Mouse (Mus musculus) kidney, postnatal 0 days (tissue): ENCODE measurements at regions not wholly inside any gene's neighbourhood (a gene's known extent, or its start where the extent isn't known, plus 50 kb on each side); places are given as distances from the start of the nearest gene placed in this dataset.

Experiments used
- ATAC-seq: fragments of 200-750 bp; cut with Nextera tagmentation; replicated peaks from 2 replicates; pipeline ENCODE4 v1.8.0; 2017; ENCODE audit warnings: low read depth, moderate number of reproducible peaks, moderate TSS enrichment, moderate library complexity; ENCODE audit not compliant: low FRiP score
- DNase-seq: peaks from one replicate; pipeline ENCODE4 v3.0.0-alpha.2; 2016; ENCODE audit warnings: low spot score
- H3K27ac ChIP-seq: fragments of 300-500 bp; sonication (generic); 2 replicates; pipeline ENCODE4 v1.5.1; 2014; ENCODE audit warnings: mild to moderate bottlenecking
- H3K27me3 ChIP-seq: fragments of 300-500 bp; sonication (generic); 2 replicates; pipeline ENCODE4 v1.6.1; 2014; ENCODE audit warnings: low read length, mixed read lengths; ENCODE audit not compliant: insufficient read depth
- H3K36me3 ChIP-seq: fragments of 300-500 bp; sonication (generic); 2 replicates; pipeline ENCODE4 v1.6.1; 2014; ENCODE audit warnings: low read length, mixed read lengths; ENCODE audit not compliant: insufficient read depth
- H3K4me1 ChIP-seq: fragments of 300-500 bp; sonication (generic); replicated peaks from 2 replicates; pipeline ENCODE4 v1.6.1; 2014; ENCODE audit warnings: antibody characterized with exemption, low read length, mixed read lengths; ENCODE audit not compliant: insufficient read depth
- H3K4me2 ChIP-seq: fragments of 300-500 bp; sonication (generic); 2 replicates; pipeline ENCODE4 v1.6.1; 2014; ENCODE audit warnings: mild to moderate bottlenecking, low read length, moderate library complexity, mixed read lengths
- H3K4me3 ChIP-seq: fragments of 300-500 bp; sonication (generic); replicated peaks from 2 replicates; pipeline ENCODE4 v1.5.1; 2014; ENCODE audit warnings: low read depth, low read length
- H3K9ac ChIP-seq: fragments of 300-500 bp; sonication (generic); 2 replicates; pipeline ENCODE4 v1.6.1; 2014; ENCODE audit warnings: low read depth, low read length
- H3K9me3 ChIP-seq: fragments of 300-500 bp; sonication (generic); replicated peaks from 2 replicates; pipeline ENCODE4 v1.6.1; 2016; ENCODE audit warnings: low read length, inconsistent platforms, mixed read lengths
- CTCF ChIP-seq: IDR thresholded peaks from 2 replicates; pipeline ENCODE4 v1.5.1; 2016; ENCODE audit warnings: antibody characterized with exemption, low read depth, mild to moderate bottlenecking, moderate library complexity
- WGBS: fragments of 180-500 bp; shearing (Covaris S2); extraction: QIAGEN DNeasy Blood & Tissue Kit; methylation state at CpG from one replicate; pipeline ENCODE4 v1.1.7; 2014; 5-methylcytosine and 5-hydroxymethylcytosine counted together

GRCm38 (mm10) chr5:63331186-63331585 is 317.7 kb upstream of the Nwd2 start:
- H3K9me3 ChIP-seq, result no peaks in the 10 kb centered on the region
- DNase-seq, result no peak
- no peak for TF ChIP-seq CTCF

GRCm38 (mm10) chr5:63351108-63351507 is 297.8 kb upstream of the Nwd2 start:
- no peak overlapping the region for H3K27ac ChIP-seq
- H3K4me3 ChIP-seq, result no peak overlapping the region
- no peak for TF ChIP-seq CTCF
- H3K9me3 ChIP-seq, result no peaks in the 10 kb centered on the region
- H3K9ac ChIP-seq, result no peak overlapping the region
- WGBS, result 54% methylated on average over 2 of the region's 2 CpGs
- no peaks in the 10 kb centered on the region for H3K27me3 ChIP-seq
- H3K36me3 ChIP-seq, result no peaks in the 10 kb centered on the region
- no peaks in the 10 kb centered on the region for H3K4me1 ChIP-seq
- peak; percentile 38 for DNase-seq
- no peak for ATAC-seq
- no peak overlapping the region for H3K4me2 ChIP-seq

More at GRCm38 (mm10) chr5:63331186-63331585, 317.7 kb upstream of the Nwd2 start:
- no peak overlapping the region for H3K9ac ChIP-seq
- H3K36me3 ChIP-seq, result no peaks in the 10 kb centered on the region
- ATAC-seq, result no peak
- H3K27me3 ChIP-seq, result no peaks in the 10 kb centered on the region
- H3K27ac ChIP-seq, result no peak overlapping the region
- no peak overlapping the region for H3K4me2 ChIP-seq
- no peak overlapping the region for H3K4me3 ChIP-seq
- no peaks in the 10 kb centered on the region for H3K4me1 ChIP-seq

GRCm38 (mm10) chr5:63391956-63392355 is 256.9 kb upstream of the Nwd2 start:
- Histone ChIP-seq H3K9ac (no peak overlapping the region), H3K4me2 (no peak overlapping the region), H3K27me3 (no peaks in the 10 kb centered on the region), H3K4me3 (no peak overlapping the region), H3K27ac (no peak overlapping the region), H3K4me1 (no peaks in the 10 kb centered on the region), H3K9me3 (no peaks in the 10 kb centered on the region), H3K36me3 (no peaks in the 10 kb centered on the region)
- no peak for TF ChIP-seq CTCF
- no peak for DNase-seq
- WGBS, result 83% methylated on average over 2 of the region's 2 CpGs
- ATAC-seq, result no peak

GRCm38 (mm10) chr5:63397963-63398362 is 250.9 kb upstream of the Nwd2 start:
- H3K4me1 ChIP-seq, result no peaks in the 10 kb centered on the region
- DNase-seq (peak; percentile 1), ATAC-seq (no peak)
- WGBS, result 74% methylated on average over 3 of the region's 3 CpGs
- no peak overlapping the region for H3K9ac ChIP-seq
- H3K27me3 ChIP-seq, result no peaks in the 10 kb centered on the region
- no peak overlapping the region for H3K27ac ChIP-seq
- no peak overlapping the region for H3K4me3 ChIP-seq
- H3K9me3 ChIP-seq, result no peaks in the 10 kb centered on the region
- H3K4me2 ChIP-seq, result no peak overlapping the region
- no peak for TF ChIP-seq CTCF
- H3K36me3 ChIP-seq, result no peaks in the 10 kb centered on the region

- TF ChIP-seq CTCF, result no peak
- WGBS, result 81% methylated on average over 3 of the region's 3 CpGs
- no peak for DNase-seq
These were observed 218.7 kb upstream of the Nwd2 start for GRCm38 (mm10) chr5:63430167-63430566.

GRCm38 (mm10) chr5:63444407-63444806 is 204.5 kb upstream of the Nwd2 start:
- Histone ChIP-seq H3K4me1 (no peaks in the 10 kb centered on the region), H3K9me3 (no peaks in the 10 kb centered on the region), H3K27ac (no peak overlapping the region), H3K4me2 (no peak overlapping the region), H3K9ac (no peak overlapping the region), H3K27me3 (no peaks in the 10 kb centered on the region), H3K4me3 (no peak overlapping the region), H3K36me3 (no peaks in the 10 kb centered on the region)
- no peak for TF ChIP-seq CTCF
- DNase-seq (no peak), ATAC-seq (no peak)
- WGBS, result 67% methylated on average over 3 of the region's 3 CpGs

More at GRCm38 (mm10) chr5:63430167-63430566, 218.7 kb upstream of the Nwd2 start:
- H3K27me3 ChIP-seq, result no peaks in the 10 kb centered on the region
- H3K4me2 ChIP-seq, result no peak overlapping the region
- no peaks in the 10 kb centered on the region for H3K9me3 ChIP-seq
- no peak for ATAC-seq
- no peaks in the 10 kb centered on the region for H3K36me3 ChIP-seq
- H3K4me1 ChIP-seq, result no peaks in the 10 kb centered on the region
- no peak overlapping the region for H3K4me3 ChIP-seq
- no peak overlapping the region for H3K9ac ChIP-seq
- H3K27ac ChIP-seq, result no peak overlapping the region

- Histone ChIP-seq H3K4me1 (no peaks in the 10 kb centered on the region), H3K27ac (no peak overlapping the region), H3K9me3 (no peaks in the 10 kb centered on the region), H3K4me2 (no peak overlapping the region), H3K9ac (no peak overlapping the region), H3K27me3 (no peaks in the 10 kb centered on the region), H3K36me3 (no peaks in the 10 kb centered on the region), H3K4me3 (no peak overlapping the region)
- 66% methylated on average over 4 of the region's 4 CpGs for WGBS
- DNase-seq (no peak), ATAC-seq (no peak)
- TF ChIP-seq CTCF, result no peak
These were observed 203.7 kb upstream of the Nwd2 start for GRCm38 (mm10) chr5:63445171-63445570.
